Mouse (Mus musculus) kidney, adult 2 months (tissue): ENCODE measurements around the gene Dok5. TPM values are rescaled to one million over a fixed set of nuclear protein-coding genes. Genes with fewer than 3 reads are reported as not detected.
A peak's percentile ranks its signal among the peaks of the same experiment; 100 is the strongest.

ENCODE experiments used
- DNase-seq: peaks from one replicate; pipeline ENCODE4 v3.0.0; 2021
- H3K27ac ChIP-seq: fragments of 200-500 bp; 2 replicates; pipeline ENCODE4 v1.5.1; 2012; ENCODE audit warnings: low read depth, low read length, control low read depth, inconsistent platforms; ENCODE audit not compliant: insufficient read depth
- H3K27me3 ChIP-seq: fragments of 200-500 bp; replicated peaks from 2 replicates; pipeline ENCODE4 v1.6.1; 2012; ENCODE audit warnings: mild to moderate bottlenecking, moderate library complexity, low read length, inconsistent platforms; ENCODE audit not compliant: control insufficient read depth, insufficient read depth
- H3K36me3 ChIP-seq: fragments of 200-500 bp; 2 replicates; pipeline ENCODE4 v1.6.1; 2012; ENCODE audit warnings: mild to moderate bottlenecking, moderate library complexity, low read length, inconsistent platforms; ENCODE audit not compliant: control insufficient read depth, insufficient read depth
- H3K4me1 ChIP-seq: fragments of 200-500 bp; 2 replicates; pipeline ENCODE4 v1.6.1; 2011; ENCODE audit warnings: low read length; ENCODE audit not compliant: control insufficient read depth, insufficient read depth
- H3K4me3 ChIP-seq: fragments of 200-500 bp; 2 replicates; pipeline ENCODE4 v1.5.1; 2011; ENCODE audit warnings: mild to moderate bottlenecking, low read depth, low read length, control low read depth; ENCODE audit not compliant: insufficient read depth
- CTCF ChIP-seq: fragments of 200-500 bp; conservative IDR thresholded peaks from 2 replicates; pipeline ENCODE4 v1.5.1; 2011; ENCODE audit warnings: low read depth, mild to moderate bottlenecking, control low read depth, low read length, moderate library complexity, mixed read lengths; ENCODE audit not compliant: insufficient read depth, insufficient read length
- POLR2A ChIP-seq: fragments of 200-500 bp; IDR thresholded peaks from one replicate; pipeline ENCODE4 v1.6.1; 2011; ENCODE audit warnings: low read depth, low read length, control low read depth
- WGBS: fragments of 180-500 bp; shearing (Covaris S2); methylation state at CpG from one replicate; pipeline ENCODE4 v1.1.7; 2018; 5-methylcytosine and 5-hydroxymethylcytosine counted together
- polyA plus RNA-seq: library from polyadenylated mRNA; depleted of rRNA; stranded (reverse); fragments of >200 nt; gene quantifications from 2 replicates; pipeline ENCODE4 v1.2.3, GENCODE M21; 2012

The Dok5 gene
- polyA plus RNA-seq, 1 experiment = 0.16 TPM

DNA sequence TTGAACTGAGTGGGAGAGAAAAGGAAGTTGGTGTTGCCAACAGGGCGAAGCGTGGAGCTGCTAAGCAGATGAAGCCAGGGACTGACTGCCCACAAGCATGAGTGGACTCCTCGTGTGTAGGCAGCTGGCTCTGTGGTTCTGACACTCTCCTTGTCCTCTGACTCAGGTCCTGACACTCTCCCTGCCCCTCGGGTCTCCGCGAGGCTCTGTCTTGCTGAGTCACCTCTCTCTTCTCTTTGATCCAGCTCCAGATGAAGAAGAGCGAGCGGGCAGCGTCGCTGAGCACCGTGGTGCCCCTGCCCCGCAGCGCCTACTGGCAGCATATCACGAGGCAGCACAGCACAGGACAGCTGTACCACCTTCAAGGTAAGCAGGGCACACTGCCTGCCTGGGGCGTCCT is 139.0 kb downstream of the Dok5 start:
- TF ChIP-seq CTCF = no peak
- no peak for TF ChIP-seq POLR2A
- Histone ChIP-seq H3K27ac (no peak overlapping the region), H3K4me3 (no peak overlapping the region), H3K36me3 (no peaks in the 10 kb centered on the region), H3K4me1 (no peaks in the 10 kb centered on the region), H3K27me3 (no peaks in the 10 kb centered on the region)
- 72% methylated on average over 15 of the region's 15 CpGs for WGBS
- DNase-seq = no peak

DNA sequence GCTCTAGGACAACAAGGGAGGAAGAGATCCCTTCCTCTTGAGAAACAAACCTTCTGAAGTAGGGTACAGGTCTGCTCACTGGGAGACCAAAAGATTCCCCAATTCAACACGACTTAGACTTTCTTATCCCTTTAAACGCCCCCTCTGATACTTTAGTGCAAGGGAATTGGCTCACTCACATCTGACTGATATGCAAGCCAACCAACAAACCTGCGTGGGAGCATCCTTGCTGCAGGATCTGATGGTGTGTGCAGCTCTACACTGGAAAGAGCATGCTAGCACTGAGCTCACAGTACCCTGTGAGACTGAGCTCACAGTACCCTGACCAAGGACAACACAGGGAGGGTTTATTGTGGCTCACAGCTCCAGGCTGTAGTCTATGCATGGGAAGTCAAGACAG is 139.9 kb downstream of the Dok5 start:
- H3K4me3 ChIP-seq = no peak overlapping the region
- H3K27ac ChIP-seq = no peak overlapping the region
- no peaks in the 10 kb centered on the region for H3K27me3 ChIP-seq
- WGBS = 84% methylated on average over 3 of the region's 3 CpGs
- no peak for TF ChIP-seq CTCF
- no peak for TF ChIP-seq POLR2A
- no peaks in the 10 kb centered on the region for H3K36me3 ChIP-seq
- no peaks in the 10 kb centered on the region for H3K4me1 ChIP-seq
- DNase-seq = no peak

DNA sequence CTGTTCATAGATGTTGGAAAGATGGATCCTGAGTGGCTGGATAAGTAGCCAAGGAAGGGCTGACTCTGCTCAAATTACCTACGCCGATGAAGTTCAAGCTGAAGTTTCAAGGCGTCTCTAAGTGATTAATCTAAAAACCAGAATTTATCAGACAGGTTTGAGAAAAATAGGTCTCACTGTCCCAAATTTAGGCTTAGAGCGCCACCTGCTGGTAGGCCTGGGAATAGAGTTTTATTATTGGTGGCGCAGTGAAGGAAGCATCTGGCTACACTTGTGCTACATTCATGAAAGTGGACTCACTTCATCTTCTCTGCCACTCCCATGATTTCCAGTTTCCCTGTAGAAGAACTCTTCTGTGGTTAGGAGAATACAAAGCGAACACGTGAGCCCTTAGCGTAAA is 141.8 kb downstream of the Dok5 start:
- peak; percentile 68 for DNase-seq
- Histone ChIP-seq H3K27ac (no peak overlapping the region), H3K27me3 (no peaks in the 10 kb centered on the region), H3K4me3 (no peak overlapping the region), H3K4me1 (no peaks in the 10 kb centered on the region), H3K36me3 (no peaks in the 10 kb centered on the region)
- TF ChIP-seq POLR2A (no peak), CTCF (peak; percentile 73)
- WGBS = 2% methylated on average over 8 of the region's 8 CpGs

DNA sequence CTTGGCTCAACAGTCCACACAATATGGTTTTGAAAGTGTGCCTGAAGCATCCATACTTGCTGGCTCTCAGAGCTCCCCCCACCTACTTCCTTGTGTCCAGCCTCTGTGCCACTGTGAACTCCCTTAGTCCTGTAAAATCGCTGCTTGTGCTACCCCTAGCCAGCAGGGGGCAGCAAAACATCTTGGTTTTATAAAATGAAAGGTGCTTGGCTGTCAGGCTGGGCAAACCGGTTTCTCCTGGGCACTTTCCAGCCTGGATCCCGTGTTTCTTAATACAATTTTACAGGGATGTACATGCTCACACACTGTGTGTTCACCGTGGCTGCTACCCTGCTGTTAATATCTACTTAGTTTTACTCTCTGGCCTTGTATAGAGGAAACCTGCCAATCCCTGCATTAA is 145.9 kb downstream of the Dok5 start:
- Histone ChIP-seq H3K27me3 (no peaks in the 10 kb centered on the region), H3K4me1 (no peaks in the 10 kb centered on the region), H3K4me3 (no peak overlapping the region), H3K36me3 (no peaks in the 10 kb centered on the region), H3K27ac (no peak overlapping the region)
- TF ChIP-seq POLR2A = no peak
- TF ChIP-seq CTCF = peak; percentile 86
- under 1% methylated on average over 4 of the region's 4 CpGs for WGBS
- peak; percentile 86 for DNase-seq

GRCm38 (mm10) chr2:170877936-170878335 is 146.3 kb downstream of the Dok5 start:
- Histone ChIP-seq H3K27ac (no peak overlapping the region), H3K4me3 (no peak overlapping the region), H3K27me3 (no peaks in the 10 kb centered on the region), H3K4me1 (no peaks in the 10 kb centered on the region), H3K36me3 (no peaks in the 10 kb centered on the region)
- TF ChIP-seq CTCF = no peak
- TF ChIP-seq POLR2A = no peak
- no peak for DNase-seq
- WGBS = 66% methylated on average over 5 of the region's 5 CpGs

DNA sequence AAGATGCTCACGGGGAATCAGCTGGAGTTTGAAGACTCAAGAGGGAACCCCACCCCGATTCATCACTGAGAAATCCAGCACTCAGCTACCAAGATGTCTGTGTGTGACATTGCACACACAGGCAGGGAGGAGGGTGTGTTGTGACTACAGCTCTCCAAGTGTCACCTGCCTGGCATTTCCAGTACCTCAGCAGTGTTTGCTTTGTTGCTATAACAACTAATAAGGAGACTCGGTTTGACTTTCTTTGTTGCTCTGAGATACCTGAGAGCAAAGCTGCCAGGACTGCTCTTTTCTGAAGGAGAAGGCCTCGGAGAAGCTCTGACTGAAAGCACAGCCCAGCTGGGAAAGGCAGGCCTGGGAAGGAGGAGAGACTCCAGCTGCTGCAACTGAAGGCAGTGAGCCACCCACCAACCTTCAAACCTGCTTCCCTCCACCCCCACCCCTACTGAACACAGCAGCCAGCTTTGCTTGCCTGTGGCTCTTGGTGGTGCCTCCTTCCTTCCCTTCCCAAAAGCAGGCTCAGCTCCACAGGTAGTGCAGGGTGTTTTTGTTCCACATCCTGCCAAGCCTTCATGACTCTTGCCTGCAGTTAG is 152.7 kb downstream of the Dok5 start:
- Histone ChIP-seq H3K4me1 (no peaks in the 10 kb centered on the region), H3K4me3 (no peak overlapping the region), H3K27me3 (no peaks in the 10 kb centered on the region), H3K36me3 (no peaks in the 10 kb centered on the region), H3K27ac (no peak overlapping the region)
- 59% methylated on average over 4 of the region's 4 CpGs for WGBS
- no peak for TF ChIP-seq CTCF
- no peak for TF ChIP-seq POLR2A
- no peak for DNase-seq

DNA sequence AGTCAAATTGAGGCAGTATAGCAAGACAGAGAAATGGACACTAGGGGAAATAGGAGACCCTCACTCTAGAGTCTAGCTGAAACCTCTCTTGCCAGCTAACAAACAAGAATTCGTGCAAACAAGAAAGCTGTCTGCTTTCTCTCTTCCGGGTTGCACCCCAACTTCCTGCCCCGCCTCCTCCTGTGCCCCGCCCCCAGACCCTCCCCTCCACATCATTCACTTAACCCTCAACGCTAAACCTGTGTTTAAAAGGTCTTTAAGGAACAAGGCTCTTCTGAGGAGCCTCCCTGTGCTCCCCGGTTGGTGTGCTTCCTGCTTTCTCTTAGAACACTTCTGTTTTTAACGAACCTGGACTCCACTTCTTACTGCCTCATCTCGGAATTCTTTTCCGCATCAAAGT is 156.4 kb downstream of the Dok5 start:
- WGBS = 51% methylated on average over 9 of the region's 9 CpGs
- H3K4me3 ChIP-seq = no peak overlapping the region

DNA sequence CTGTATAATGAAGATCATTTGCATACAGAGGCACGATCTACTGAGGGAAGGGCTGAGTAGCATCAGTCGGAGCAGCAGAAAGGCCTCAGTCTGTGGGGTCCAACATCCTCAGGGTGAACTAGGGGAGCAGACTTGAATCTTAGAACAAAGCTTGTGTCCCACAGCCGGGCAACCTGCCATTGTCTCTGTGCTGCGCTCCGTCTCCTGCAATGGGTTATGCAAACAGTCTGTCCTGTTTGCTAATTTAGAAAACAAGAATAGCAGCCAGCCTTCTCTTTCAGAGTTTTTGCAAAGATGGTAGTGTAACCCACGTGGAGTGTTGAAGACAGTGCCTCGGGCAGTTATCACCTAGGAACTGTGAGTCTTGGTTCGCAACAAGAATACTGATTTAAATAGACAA is 163.5 kb downstream of the Dok5 start:
- no peak for TF ChIP-seq CTCF
- TF ChIP-seq POLR2A = no peak
- WGBS = 80% methylated on average over 8 of the region's 8 CpGs

More for the DNA sequence above, 156.4 kb downstream of the Dok5 start:
- Histone ChIP-seq H3K4me1 (no peaks in the 10 kb centered on the region), H3K36me3 (no peaks in the 10 kb centered on the region), H3K27me3 (no peaks in the 10 kb centered on the region), H3K27ac (no peak overlapping the region)
- no peak for TF ChIP-seq CTCF
- no peak for TF ChIP-seq POLR2A
- DNase-seq = no peak

More for the DNA sequence above, 163.5 kb downstream of the Dok5 start:
- Histone ChIP-seq H3K27me3 (no peaks in the 10 kb centered on the region), H3K36me3 (no peaks in the 10 kb centered on the region), H3K27ac (no peak overlapping the region), H3K4me3 (no peak overlapping the region), H3K4me1 (no peaks in the 10 kb centered on the region)
- DNase-seq = no peak
